Mouse (Mus musculus): ENCODE measurements at regions not wholly inside any gene's neighbourhood (a gene's known extent, or its start where the extent isn't known, plus 50 kb on each side); places are given as distances from the start of the nearest gene placed in this dataset.
A peak's percentile ranks its signal among the peaks of the same experiment; 100 is the strongest.

GRCm38 (mm10) chr13:52738095-52738660 is 155.2 kb downstream of the Syk start:
- H3K9me3 ChIP-seq = no peaks in the 10 kb centered on the region
- H3K9ac ChIP-seq = no peak overlapping the region
- no peaks in the 10 kb centered on the region for H3K36me3 ChIP-seq
- no peak overlapping the region for H3K4me3 ChIP-seq
- H3K4me2 ChIP-seq = no peak overlapping the region
- H3K27me3 ChIP-seq = no peaks in the 10 kb centered on the region
- H3K27ac ChIP-seq = no peak overlapping the region
- no peak for ATAC-seq (ENCODE audit: borderline replicate concordance, extremely low read depth, low FRiP score, low TSS enrichment)
- H3K4me1 ChIP-seq = peaks cover 11% of the 10 kb centered on the region
- 59% methylated on average over 9 of the region's 9 CpGs for WGBS

GRCm38 (mm10) chr13:52741371-52741770 is 158.4 kb downstream of the Syk start:
- H3K9ac ChIP-seq = no peak overlapping the region
- no peaks in the 10 kb centered on the region for H3K9me3 ChIP-seq
- no peak overlapping the region for H3K27ac ChIP-seq
- H3K27me3 ChIP-seq = no peaks in the 10 kb centered on the region; the same call in 1 of the 2 replicates
- ATAC-seq (ENCODE audit: borderline replicate concordance, extremely low read depth, low FRiP score, low TSS enrichment) = no peak
- H3K4me2 ChIP-seq = no peak overlapping the region
- no peaks in the 10 kb centered on the region for H3K36me3 ChIP-seq
- WGBS = 79% methylated on average over 4 of the region's 4 CpGs
- H3K4me3 ChIP-seq = no peak overlapping the region
- 0 out of 2 replicates have a peak, but pooled peaks cover 3% of the 10 kb centered on the region for H3K4me1 ChIP-seq

GRCm38 (mm10) chr13:52756005-52756404 is 173.0 kb downstream of the Syk start:
- peaks cover 18% of the 10 kb centered on the region for H3K4me1 ChIP-seq
- H3K4me2 ChIP-seq = 0 out of 2 replicates have a peak overlapping the region, but pooled peaks have one; percentile 3
- peak; percentile 68; the same call in 1 of the 2 replicates for ATAC-seq (ENCODE audit: borderline replicate concordance, extremely low read depth, low FRiP score, low TSS enrichment)
- H3K4me3 ChIP-seq = no peak overlapping the region
- H3K9ac ChIP-seq = no peak overlapping the region
- H3K36me3 ChIP-seq = no peaks in the 10 kb centered on the region
- H3K27me3 ChIP-seq = peaks cover 3% of the 10 kb centered on the region; the same call in 1 of the 2 replicates
- H3K27ac ChIP-seq = no peak overlapping the region
- 35% methylated on average over 10 of the region's 10 CpGs for WGBS
- H3K9me3 ChIP-seq = no peaks in the 10 kb centered on the region

- Histone ChIP-seq H3K36me3 (no peaks in the 10 kb centered on the region), H3K9ac (no peak overlapping the region), H3K27ac (peak overlapping the region; percentile 74), H3K9me3 (no peaks in the 10 kb centered on the region), H3K27me3 (no peaks in the 10 kb centered on the region; the same call in 1 of the 2 replicates), H3K4me3 (no peak overlapping the region), H3K4me1 (peaks cover 31% of the 10 kb centered on the region), H3K4me2 (peak overlapping the region; percentile 1; the same call in 1 of the 2 replicates)
- WGBS = 11% methylated on average over 13 of the region's 13 CpGs
- ATAC-seq (ENCODE audit: borderline replicate concordance, extremely low read depth, low FRiP score, low TSS enrichment) = peak; percentile 81
These were observed 163.8 kb downstream of the Auh start for GRCm38 (mm10) chr13:52765508-52766181.

- Histone ChIP-seq H3K27me3 (no peaks in the 10 kb centered on the region; the same call in 1 of the 2 replicates), H3K4me2 (no peak overlapping the region), H3K27ac (peak overlapping the region; percentile 74), H3K9ac (no peak overlapping the region), H3K4me1 (peaks cover 32% of the 10 kb centered on the region), H3K9me3 (no peaks in the 10 kb centered on the region), H3K36me3 (no peaks in the 10 kb centered on the region), H3K4me3 (no peak overlapping the region)
- no peak for ATAC-seq (ENCODE audit: borderline replicate concordance, extremely low read depth, low FRiP score, low TSS enrichment)
- 65% methylated on average over 2 of the region's 2 CpGs for WGBS
These were observed 163.2 kb downstream of the Auh start for GRCm38 (mm10) chr13:52766236-52766635.

- Histone ChIP-seq H3K36me3 (no peaks in the 10 kb centered on the region), H3K4me3 (no peak overlapping the region), H3K4me2 (no peak overlapping the region), H3K9me3 (no peaks in the 10 kb centered on the region), H3K27ac (no peak overlapping the region), H3K27me3 (no peaks in the 10 kb centered on the region), H3K4me1 (peaks cover 29% of the 10 kb centered on the region), H3K9ac (no peak overlapping the region)
- no peak for ATAC-seq (ENCODE audit: borderline replicate concordance, extremely low read depth, low FRiP score, low TSS enrichment)
- WGBS = 39% methylated on average over 8 of the region's 8 CpGs
These were observed 159.5 kb downstream of the Auh start for GRCm38 (mm10) chr13:52769956-52770355.

- no peak for ATAC-seq (ENCODE audit: borderline replicate concordance, extremely low read depth, low FRiP score, low TSS enrichment)
- Histone ChIP-seq H3K4me3 (no peak overlapping the region), H3K36me3 (no peaks in the 10 kb centered on the region), H3K27me3 (no peaks in the 10 kb centered on the region), H3K4me1 (peaks cover 16% of the 10 kb centered on the region), H3K9me3 (no peaks in the 10 kb centered on the region), H3K27ac (no peak overlapping the region), H3K9ac (no peak overlapping the region), H3K4me2 (no peak overlapping the region)
- 82% methylated on average over 3 of the region's 3 CpGs for WGBS
These were observed 158.0 kb downstream of the Auh start for GRCm38 (mm10) chr13:52771518-52771917.

- H3K4me2 ChIP-seq = no peak overlapping the region
- H3K27me3 ChIP-seq = no peaks in the 10 kb centered on the region
- peaks cover 18% of the 10 kb centered on the region for H3K4me1 ChIP-seq
- no peak overlapping the region for H3K9ac ChIP-seq
- H3K4me3 ChIP-seq = no peak overlapping the region
- H3K9me3 ChIP-seq = no peaks in the 10 kb centered on the region
- no peak overlapping the region for H3K27ac ChIP-seq
- no peak for ATAC-seq (ENCODE audit: borderline replicate concordance, extremely low read depth, low FRiP score, low TSS enrichment)
- 69% methylated on average over 4 of the region's 4 CpGs for WGBS
- H3K36me3 ChIP-seq = no peaks in the 10 kb centered on the region
These were observed 157.4 kb downstream of the Auh start for GRCm38 (mm10) chr13:52772081-52772480.

GRCm38 (mm10) chr13:52777396-52778034 is 152.0 kb downstream of the Auh start:
- no peak overlapping the region for H3K4me3 ChIP-seq
- peaks cover 22% of the 10 kb centered on the region for H3K4me1 ChIP-seq
- no peak overlapping the region; the same call in 1 of the 2 replicates for H3K4me2 ChIP-seq
- peak; percentile 74 for ATAC-seq (ENCODE audit: borderline replicate concordance, extremely low read depth, low FRiP score, low TSS enrichment)
- no peak overlapping the region for H3K9ac ChIP-seq
- no peaks in the 10 kb centered on the region for H3K36me3 ChIP-seq
- H3K27ac ChIP-seq = peak overlapping the region; percentile 58
- WGBS = 52% methylated on average over 6 of the region's 6 CpGs
- H3K9me3 ChIP-seq = no peaks in the 10 kb centered on the region
- H3K27me3 ChIP-seq = no peaks in the 10 kb centered on the region

- no peak overlapping the region for H3K4me3 ChIP-seq
- no peaks in the 10 kb centered on the region for H3K27me3 ChIP-seq
- H3K4me2 ChIP-seq = no peak overlapping the region
- H3K36me3 ChIP-seq = no peaks in the 10 kb centered on the region
- H3K9me3 ChIP-seq = no peaks in the 10 kb centered on the region
- 24% methylated on average over 4 of the region's 4 CpGs for WGBS
- peaks cover 22% of the 10 kb centered on the region for H3K4me1 ChIP-seq
- H3K27ac ChIP-seq = no peak overlapping the region
- no peak overlapping the region for H3K9ac ChIP-seq
- ATAC-seq (ENCODE audit: borderline replicate concordance, extremely low read depth, low FRiP score, low TSS enrichment) = no peak
These were observed 150.6 kb downstream of the Auh start for GRCm38 (mm10) chr13:52778848-52779247.
